Mouse (Mus musculus): ENCODE measurements around the gene Psmb7.
A peak's percentile ranks its signal among the peaks of the same experiment; 100 is the strongest.

Psmb7 gene

DNA sequence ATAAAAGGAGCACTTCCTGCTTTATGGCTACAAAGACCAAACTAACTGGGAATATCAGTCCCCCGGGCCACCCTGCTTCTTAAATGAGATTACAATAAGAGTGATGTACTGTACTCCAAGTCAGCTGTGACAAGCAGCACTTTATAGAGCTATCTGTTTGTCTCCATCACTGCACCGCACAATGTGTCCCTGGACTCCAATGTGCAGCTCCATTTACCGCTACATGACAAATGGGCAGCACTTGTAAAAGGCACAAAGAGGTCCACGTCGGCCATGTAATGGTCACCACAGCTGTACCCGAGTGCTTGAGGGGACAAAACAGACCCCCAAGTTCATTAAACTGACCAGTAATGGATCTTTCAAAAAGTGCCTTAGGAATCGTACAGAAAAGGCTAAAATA is 49.0 kb downstream of the Psmb7 start:
- DNase-seq (ENCODE audit: low read depth, low spot score): no peak

DNA sequence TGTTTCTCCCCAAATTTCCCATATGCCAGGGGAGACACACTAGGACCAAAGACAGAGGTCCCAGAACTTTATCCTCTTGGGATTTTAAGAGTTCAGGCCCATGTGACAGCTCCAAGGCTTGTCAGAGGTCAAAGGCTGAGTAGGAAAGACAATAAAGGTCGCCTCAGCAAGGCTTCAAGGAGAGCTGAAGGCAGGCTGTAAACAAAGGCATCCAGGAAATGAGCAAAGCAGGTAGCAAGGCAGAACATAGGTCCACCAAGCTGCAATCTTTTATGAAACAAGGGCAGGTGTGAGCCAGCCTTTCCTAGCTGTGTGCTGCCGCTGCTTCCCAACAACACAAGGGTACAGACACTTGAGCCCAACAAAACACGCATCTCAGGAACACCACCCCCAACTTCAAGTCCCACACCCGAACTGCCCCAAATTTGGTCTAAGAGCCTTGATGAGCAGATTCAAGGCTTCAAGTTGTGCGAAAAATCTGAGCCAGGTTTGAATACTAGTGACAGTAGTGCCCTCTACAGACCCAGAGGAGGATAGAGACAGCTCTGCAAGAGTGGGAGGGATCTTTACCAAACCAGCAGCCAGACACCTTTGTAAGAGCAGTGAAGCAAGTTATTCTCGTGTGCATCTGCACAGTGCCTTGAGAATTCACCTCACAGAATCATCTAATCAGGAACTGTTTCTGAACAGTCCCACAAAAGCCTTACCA is 52.0 kb downstream of the Psmb7 start:
- no peak for DNase-seq (ENCODE audit: low read depth, low spot score)

DNA sequence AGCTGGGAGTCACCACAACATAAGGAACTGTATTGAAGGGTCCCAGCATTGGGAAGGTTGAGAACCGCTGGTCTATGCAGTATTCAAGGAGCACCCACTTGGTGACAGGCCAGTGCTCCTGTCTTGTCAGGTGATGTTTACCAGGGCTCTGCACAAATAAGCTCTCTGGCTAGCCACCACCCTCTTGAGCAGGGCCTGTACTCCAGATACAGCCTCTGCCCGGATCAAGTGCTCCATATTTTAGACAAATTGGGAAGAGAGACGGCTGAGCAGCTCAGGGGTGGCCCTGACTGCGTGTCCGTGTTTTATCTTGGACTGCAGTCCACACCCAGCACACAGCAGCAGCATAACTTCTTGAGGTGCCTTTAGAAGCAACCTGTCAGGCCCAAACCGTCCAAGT is 57.2 kb downstream of the Psmb7 start:
- no peak for DNase-seq (ENCODE audit: low read depth, low spot score)

DNA sequence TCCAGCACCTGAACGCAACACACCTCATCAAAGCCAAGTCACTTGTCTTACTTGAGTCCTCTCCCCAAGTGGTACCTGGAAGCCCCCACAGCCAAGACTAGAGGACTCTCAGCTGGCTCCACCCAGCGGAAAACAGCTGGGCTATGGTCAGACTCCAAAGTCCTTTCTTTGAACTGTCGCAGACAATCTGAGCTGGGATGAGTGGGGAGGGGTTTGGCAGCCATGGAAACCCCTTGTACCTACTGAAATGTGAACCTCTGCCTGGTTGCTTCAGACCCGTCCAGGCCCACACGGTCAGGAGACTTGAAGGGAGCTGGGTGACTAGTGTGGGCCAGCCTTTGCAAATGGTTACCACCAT is 58.5 kb downstream of the Psmb7 start:
- no peak for DNase-seq (ENCODE audit: low read depth, low spot score)

- DNase-seq (ENCODE audit: low read depth, low spot score): peak; percentile 59
These were observed 59.1 kb downstream of the Psmb7 start for GRCm38 (mm10) chr2:38584514-38585378.

GRCm38 (mm10) chr2:38583982-38584381 is 59.9 kb downstream of the Psmb7 start:
- DNase-seq (ENCODE audit: low read depth, low spot score): no peak

- DNase-seq (ENCODE audit: low read depth, low spot score): no peak
These were observed 64.4 kb downstream of the Psmb7 start for GRCm38 (mm10) chr2:38579528-38579927.

GRCm38 (mm10) chr2:38578602-38579521 is 65.0 kb downstream of the Psmb7 start:
- DNase-seq (ENCODE audit: low read depth, low spot score): no peak

DNA sequence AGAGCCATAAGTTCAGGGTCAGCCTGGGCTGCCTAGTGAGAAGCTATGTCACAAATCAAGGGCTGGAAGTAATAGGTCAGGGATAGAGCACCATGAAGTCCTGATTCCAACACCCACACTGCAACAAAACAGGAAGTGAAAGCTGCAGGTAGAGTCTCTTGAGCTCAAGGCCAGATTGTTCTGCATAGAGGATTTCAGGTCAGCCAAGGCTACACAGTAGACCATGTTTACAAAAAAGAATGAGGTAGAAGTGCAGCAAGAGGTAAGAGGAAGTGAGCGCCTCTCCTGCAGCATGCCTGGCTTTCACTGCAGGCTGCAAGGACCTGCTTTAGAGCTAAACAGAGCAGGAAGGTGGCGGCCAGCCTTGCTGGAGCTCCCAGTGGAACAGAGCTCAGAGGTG is 69.2 kb downstream of the Psmb7 start:
- no peak for DNase-seq (ENCODE audit: low read depth, low spot score)

- DNase-seq (ENCODE audit: low read depth, low spot score): peak; percentile 61
These were observed 71.8 kb downstream of the Psmb7 start for GRCm38 (mm10) chr2:38571971-38572601.

DNA sequence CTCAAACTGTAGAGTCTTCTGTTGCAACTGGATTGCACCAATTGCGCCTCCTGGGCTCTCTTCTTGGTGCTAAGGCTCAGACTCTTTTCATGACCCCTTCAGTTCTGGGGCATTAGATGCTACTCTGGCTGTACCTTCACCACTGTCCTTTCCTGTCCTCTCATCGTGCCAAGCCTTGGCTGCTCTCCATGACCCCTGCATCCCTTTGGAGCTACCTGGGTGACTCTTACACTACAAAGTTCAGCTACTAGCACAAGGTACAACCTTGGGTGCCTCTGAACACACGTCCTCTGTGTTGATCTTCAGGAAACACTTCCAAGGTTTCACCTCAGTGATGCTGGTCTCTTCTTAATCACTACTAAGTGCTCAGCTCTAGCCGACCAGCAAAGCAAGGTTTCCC is 81.3 kb downstream of the Psmb7 start:
- no peak for DNase-seq (ENCODE audit: low read depth, low spot score)

DNA sequence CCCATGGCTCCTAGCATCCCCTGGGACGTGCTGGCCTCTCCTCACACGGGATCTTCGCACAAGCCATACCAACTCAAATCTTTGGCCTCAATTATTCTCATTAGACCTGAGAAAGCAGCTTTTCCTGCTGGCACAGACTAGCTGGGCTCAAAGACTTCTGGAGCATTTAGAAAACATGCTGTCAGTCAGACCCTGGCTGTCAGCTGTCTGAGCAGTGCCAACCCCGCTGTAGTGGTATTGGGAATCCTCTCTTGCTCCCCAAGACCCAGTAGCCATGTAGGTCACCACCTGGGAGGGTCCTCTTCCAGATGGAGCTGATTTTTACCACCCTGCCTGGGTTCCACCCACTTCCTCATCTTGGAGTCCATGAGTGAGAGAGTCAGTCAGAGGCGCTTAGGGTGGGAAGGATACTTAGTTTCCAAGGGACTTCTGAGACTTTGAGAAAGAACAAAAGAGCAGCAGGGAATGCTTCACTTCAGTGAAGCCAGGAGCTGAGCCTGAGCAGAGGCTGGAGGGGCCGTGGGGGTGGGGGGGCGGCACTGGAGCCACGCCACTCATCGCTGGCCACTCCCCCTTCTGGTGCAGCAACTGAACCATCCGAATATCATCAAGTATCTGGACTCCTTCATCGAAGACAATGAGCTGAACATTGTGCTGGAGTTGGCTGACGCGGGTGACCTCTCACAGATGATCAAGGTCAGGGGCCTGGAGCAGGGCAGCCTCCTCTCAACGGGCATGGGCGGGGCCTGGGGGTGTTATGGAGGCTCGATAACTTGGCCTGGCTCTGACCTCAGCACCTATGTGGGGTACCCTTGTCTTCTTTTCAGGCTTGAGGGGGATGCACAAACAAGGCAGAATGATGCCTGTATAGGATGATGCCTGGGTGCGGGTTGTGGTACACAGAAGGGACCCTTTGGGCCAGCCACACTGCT is 83.3 kb downstream of the Psmb7 start:
- DNase-seq (ENCODE audit: low read depth, low spot score): no peak

DNA sequence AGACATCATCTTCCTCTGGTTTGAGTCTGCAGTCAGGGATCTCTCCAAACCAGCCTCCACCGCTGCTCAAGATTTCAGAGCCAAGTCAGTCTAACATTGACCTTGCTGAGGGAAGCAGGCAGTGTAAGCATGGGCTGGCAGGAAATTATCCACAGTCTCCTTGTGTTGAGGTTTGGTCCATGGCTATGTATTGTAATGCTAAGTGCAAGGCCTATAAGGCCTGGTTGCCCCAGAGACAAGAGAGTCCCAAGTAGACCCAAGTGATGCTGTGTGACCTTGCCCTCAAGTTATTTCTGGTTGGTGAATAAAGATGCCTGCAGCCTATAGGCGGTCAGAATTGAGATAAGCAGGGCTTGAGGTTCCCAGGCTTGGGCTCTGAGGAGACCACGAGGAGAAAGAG is 87.2 kb downstream of the Psmb7 start:
- no peak for DNase-seq (ENCODE audit: low read depth, low spot score)

DNA sequence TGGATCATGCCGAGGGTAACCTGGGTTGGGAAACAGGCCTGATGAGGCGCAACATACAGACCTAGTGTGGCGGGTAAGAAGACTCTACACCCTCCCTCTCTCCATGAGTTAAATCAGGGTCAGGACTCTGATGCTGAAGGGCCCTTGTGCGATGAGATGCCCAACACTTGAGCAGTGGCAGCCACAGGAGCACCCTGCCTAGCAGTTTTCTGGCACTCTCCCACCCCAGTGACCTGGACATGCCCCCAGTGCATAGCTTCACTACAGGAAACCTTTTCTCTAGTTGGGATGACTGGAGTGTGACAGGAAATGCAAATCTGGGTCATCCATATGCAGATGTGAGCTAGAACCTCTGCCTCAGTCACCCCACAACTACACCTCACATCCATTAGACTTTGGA is 88.2 kb downstream of the Psmb7 start:
- no peak for DNase-seq (ENCODE audit: low read depth, low spot score)

- DNase-seq (ENCODE audit: low read depth, low spot score): no peak
These were observed 89.5 kb downstream of the Psmb7 start for GRCm38 (mm10) chr2:38554226-38554995.

- DNase-seq (ENCODE audit: low read depth, low spot score): peak; percentile 28
These were observed 91.9 kb downstream of the Psmb7 start for GRCm38 (mm10) chr2:38552004-38552443.

DNA sequence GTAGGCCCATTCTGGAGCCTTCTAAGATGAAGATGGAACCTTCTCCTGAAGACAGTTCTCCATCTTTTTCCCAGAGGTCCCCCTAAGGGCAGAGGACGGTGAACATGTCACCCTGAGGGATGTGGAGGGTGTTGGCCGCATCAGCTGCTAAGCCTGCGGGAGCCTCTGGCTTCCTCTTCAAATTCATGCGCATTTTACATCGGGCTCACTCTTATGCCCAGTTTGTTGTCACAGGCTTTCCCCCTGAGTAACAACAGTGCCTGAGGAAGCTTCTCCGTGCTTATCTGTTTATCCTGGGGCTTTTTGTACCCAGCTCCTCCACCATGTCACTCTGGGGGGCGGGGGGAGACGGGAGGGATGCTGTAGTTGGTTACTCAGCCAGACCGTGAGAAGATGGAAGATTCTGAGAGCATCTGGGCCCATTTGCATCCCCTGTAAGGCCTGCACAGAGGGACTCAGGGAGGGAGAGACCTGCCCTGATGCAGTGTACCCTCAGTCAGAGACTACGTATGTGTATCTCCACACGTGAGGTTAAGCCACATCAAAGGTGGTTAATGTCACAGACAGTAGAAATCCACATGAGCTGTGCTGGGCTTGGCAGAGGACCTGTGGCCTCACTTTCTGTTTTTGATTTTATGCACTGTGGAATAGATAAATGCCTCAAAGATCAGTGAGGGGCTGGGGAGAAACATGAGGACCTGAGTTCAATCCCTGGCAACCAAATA is 95.9 kb downstream of the Psmb7 start:
- no peak for DNase-seq (ENCODE audit: low read depth, low spot score)

GRCm38 (mm10) chr2:38546748-38547147 is 97.1 kb downstream of the Psmb7 start:
- no peak for DNase-seq (ENCODE audit: low read depth, low spot score)

- no peak for DNase-seq (ENCODE audit: low read depth, low spot score)
These were observed 97.7 kb downstream of the Psmb7 start for GRCm38 (mm10) chr2:38546222-38546621.
